Mouse (Mus musculus) gastrocnemius, postnatal 10 days (tissue): Measurements from ENCODE around the gene Arsg. TPM values are rescaled to one million over a fixed set of nuclear protein-coding genes. Genes with fewer than 3 reads are reported as not detected.

Experiments used
- DNase-seq: peaks from one replicate; pipeline ENCODE4 v3.0.0; 2021; ENCODE audit warnings: mixed read lengths
- microRNA-seq, 2 experiments: library from miRNA; unstranded; fragments of <30 nt; microRNA quantifications; one replicate each; pipeline ENCODE4 v1.2.0; 2021
- total RNA-seq, 2 experiments: library from RNA; stranded (reverse); gene quantifications; 2 replicates each; pipeline ENCODE4 v1.2.3; 2021

Arsg gene
- total RNA-seq, 2 experiments from 2014 or later: 9.3 to 12.3 TPM

- DNase-seq: no peak
These were observed 149.4 kb downstream of the Arsg start for GRCm38 (mm10) chr11:109622518-109623037.

Small RNA genes within 50 kb of the gene (microRNA-seq; reads per million reads assigned to microRNA genes)
- 0 reads per million in 2 experiments for gene Gm25540

Other genes with a start within 250 kb of the Arsg start
- under 1 TPM; 0.63 to 0.99 TPM for gene Rgs9, start 175.2 kb upstream of the Arsg start, total RNA-seq
- gene Gna13, start 110.5 kb upstream of the Arsg start, total RNA-seq: 10 to 100 TPM; 39.3 to 42.5 TPM
- not detected for gene 9930022D16Rik, start 59.5 kb upstream of the Arsg start, total RNA-seq
- gene Amz2, start 47.4 kb upstream of the Arsg start, total RNA-seq: 10 to 100 TPM; 48.8 to 49.5 TPM
- gene Slc16a6, start 224 bp downstream of the Arsg start, total RNA-seq: 10 to 100 TPM; 18.6 to 20.8 TPM
- gene Wipi1, start 138.6 kb downstream of the Arsg start, total RNA-seq: 10 to 100 TPM; 64.0 to 72.0 TPM
- gene Prkar1a, start 176.0 kb downstream of the Arsg start, total RNA-seq: 100 to 1,000 TPM; 246 to 270 TPM
- gene Fam20a, start 248.9 kb downstream of the Arsg start, total RNA-seq: 1 to 10 TPM; 4.6 to 7.5 TPM